Mouse (Mus musculus) right cerebral cortex, postnatal 10 days (tissue): ENCODE data around the gene Kpna3.

Experiments used
- DNase-seq, 2 experiments: peaks; one replicate each; pipeline ENCODE4 v3.0.0; 2021; ENCODE audit warnings: low spot score in 2 of 2

Kpna3 gene

DNA sequence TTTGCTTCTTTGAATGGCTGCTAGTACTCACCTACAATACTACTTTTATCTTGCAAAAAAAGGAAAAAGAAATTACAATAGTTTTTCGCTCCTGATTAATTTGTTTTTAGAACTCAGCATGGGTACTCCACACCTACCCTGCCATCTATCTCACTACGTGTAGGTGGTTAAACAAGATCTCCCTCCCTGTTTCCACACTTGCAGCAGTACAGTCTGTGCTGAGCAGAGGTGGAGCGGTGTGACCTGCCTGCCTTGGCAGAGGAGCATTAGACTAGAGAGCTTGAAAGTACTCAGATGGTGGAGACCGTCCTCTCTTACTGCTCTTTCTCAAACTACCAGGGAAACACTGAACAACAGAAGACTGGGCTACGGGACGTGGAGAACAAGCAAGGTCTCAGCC lies 44.9 kb downstream of the Kpna3 start:
- DNase-seq: no peak

DNA sequence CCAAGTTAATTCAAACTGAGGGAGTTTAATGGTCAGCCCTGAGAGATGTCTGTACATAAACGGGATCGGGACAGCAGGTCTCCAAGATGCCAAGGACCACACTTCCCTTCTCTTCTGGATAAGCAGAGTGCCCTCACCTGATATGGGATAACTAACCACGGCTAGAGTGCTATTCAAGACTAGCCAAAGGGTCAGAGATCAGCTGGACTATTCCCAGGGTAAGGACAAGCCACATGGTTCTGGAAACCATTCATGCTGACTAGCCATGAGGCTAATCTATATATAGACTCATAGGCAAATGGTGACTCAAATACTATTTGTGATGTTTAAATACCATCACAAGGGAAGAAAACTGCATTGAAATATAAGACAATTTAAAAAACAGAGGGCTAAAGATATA lies 49.1 kb downstream of the Kpna3 start:
- DNase-seq: no peak

DNA sequence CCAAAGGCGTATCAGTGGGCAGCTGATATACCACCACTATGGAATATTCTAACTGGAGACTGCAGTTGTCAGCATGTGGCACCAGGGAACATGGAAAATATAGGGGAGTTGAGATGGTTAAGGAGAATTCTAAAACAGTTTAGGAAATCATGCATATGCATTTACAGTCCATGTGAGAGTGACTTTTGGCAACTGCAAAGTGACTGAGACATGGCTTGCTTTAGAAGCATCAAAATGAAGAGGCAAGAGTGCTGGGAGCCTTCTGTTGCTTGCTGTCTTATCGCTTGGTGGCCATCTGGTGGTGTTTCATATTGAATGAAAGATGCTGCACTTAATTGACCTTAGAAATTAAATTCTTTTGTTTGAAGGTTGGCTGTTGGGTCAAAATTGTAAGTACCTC lies 72.4 kb downstream of the Kpna3 start:
- DNase-seq: no peak

DNA sequence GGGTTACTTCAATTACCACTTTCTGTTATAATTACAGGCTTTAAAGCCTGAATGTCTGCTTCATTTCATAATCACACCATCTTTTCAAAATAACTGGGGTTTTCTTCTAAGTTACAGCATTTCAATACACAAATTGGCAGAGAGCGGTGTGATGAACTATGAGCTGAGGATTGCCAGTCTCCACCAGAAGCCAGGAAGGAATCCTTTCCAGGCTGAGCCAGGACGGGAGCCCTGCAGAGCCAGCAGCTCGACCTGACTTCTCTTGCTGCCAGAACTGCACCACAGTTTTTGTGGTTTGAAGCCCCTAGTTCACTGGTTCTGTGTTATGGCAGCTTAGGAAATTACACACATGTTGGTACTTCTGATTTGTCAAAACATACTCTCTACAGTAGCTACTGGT lies 75.0 kb downstream of the Kpna3 start:
- no peak for DNase-seq

DNA sequence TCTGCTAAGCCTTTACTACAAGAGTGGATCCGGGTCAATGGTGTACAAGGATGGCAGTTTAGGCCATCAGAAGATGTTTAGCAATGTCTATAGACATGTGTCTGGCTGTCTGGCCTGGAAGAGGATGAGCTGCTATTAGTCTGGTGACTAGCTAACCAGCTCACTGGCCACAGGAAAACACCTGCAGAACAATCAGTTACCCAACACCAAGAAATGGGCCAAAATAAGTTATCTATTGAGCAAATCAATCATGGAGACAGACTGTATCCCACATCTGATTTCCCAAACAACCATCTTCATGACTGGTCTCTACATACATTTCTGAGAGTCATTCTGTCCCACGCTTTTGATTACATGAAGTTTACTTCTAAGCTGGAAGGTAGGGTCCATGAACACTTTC lies 75.9 kb downstream of the Kpna3 start:
- no peak for DNase-seq

DNA sequence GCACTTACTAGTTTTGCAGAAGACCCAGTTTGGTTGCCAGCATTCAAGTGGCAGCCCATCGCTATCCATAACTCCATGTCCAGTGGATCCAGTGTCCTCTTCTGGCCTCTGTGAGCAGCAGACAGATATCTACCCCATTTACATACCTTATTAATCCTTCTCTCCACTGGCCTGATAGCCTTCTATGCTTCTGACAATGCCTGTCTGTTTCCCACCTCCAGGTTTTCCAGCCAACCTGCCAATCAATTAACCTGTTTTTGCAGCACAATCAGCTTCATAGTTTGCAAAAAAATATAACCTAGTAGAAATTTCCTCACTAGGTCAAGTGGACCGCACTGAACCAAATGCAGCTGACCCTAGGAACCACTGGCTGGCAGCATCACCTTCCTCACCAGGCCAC lies 77.4 kb downstream of the Kpna3 start:
- no peak for DNase-seq

DNA sequence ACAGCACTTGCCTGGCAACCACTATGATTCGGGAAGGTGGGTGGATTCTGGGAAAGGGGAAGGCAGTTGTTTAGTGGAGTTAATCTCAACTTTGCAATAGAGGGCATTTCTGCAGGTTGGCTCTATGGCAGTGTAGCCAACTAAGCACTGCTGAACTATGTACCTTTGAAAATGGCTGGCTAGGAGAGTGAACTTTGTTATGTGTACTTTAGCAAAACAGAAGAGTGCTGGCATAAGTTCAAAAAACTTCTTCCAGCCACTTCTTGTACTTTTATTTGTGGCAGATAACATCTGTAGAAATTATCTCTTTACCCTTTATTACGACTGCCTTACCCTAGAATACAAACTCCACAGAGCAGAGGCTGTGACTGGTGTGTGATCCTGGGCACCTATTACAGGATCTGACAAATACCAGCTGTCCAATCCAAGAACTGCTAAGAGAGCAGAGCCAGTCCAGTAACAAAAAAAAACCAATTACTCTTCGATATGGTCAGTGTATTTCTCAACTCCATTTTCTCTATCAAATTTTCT lies 78.6 kb downstream of the Kpna3 start:
- DNase-seq: no peak

DNA sequence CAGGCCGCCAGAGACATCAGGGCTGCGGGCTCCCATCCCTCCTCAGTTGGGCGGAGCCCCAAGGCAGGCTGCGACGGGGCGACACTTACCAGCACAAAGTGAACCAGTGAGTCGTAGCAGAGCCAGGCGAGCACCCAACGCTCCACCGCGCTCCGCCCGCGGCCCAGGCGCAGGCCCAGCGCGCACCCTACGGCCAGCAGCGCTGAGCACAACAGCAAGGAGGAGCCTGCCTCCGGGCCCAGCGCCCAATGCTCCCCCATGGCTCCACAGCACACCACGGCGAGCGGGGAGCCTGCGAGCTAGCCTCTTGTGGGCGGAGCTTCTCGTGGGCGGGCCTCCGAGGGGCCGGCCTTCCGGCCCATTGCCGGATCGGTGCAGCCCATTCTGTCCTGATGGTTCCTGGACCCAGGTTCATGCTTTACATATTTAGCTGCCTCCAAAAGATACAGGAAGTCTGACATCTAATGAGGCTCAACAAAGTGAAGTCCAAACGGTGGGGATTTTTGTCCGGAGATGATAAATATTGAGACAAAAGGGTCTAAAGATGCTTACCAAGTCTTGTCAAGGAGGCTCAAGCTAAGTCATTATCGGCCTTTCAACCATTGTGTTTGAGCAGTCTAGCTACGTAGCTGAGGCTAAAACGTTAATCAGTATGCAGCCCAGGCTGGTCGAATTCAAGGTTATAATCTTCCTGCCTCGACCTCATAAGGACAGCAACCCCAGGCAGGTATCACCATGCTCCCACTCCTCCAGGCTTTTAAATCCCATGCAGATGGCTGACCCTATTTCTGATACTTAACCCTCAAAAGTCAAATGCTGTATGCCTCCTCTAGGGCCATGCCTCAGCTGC lies 79.3 kb downstream of the Kpna3 start, which contains the start of gene Ebpl:
Ebpl (minus strand) TSS at position 309 of the 850 bp plus-strand sequence.
- peak; percentile 93 for DNase-seq

DNA sequence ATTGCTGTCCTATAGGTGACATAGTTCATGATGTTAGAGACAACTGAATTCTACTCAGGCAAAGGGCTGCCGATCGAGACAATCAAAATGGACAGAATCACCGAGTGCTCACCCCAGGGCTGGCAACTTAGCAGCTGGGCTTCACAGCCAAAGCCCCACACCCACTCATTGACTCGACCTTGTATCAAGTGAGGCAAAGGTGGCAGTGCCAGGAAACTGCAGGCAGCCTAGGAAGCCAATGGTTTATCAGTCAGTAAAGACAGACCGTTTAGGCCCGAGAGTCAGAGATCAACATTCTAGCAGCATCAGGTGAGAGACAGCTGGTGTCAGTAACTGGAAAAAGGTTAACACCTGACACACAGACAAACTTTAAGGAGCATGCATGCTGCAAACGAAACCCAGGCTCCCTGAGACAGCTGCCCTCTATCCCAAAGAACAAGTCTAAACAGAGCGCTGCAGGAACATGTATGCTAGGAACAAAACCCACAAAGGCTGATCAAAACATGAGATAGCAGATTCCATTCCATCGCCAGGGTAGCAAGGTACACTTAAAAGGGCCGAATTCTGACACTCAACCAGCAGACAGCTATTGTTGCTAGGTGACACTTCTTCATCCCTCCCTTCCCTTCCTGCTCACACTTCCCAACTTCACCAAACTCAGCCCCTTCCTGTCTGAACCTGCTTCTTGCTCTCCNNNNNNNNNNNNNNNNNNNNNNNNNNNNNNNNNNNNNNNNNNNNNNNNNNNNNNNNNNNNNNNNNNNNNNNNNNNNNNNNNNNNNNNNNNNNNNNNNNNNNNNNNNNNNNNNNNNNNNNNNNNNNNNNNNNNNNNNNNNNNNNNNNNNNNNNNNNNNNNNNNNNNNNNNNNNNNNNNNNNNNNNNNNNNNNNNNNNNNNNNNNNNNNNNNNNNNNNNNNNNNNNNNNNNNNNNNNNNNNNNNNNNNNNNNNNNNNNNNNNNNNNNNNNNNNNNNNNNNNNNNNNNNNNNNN lies 85.1 kb downstream of the Kpna3 start:
- DNase-seq: no peak

DNA sequence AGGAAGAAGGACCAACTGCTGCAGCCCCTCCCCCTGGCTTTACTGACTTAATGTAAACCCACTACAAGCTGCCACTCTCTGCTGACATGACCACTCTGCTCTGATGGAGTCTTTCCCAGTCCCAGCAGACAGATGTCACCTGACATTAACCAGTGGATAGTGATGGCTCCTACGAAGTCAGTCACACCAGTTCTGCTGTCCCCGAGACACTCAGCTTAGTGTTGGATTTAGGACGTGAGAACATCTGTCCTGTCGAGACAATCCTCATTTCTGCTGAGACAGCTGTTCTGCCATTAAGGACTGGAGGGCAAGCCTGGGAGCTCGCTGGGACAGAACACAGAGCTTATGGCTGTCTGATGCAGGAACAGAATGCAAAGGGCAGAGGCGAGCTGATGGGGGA lies 88.9 kb downstream of the Kpna3 start:
- DNase-seq: no peak

DNA sequence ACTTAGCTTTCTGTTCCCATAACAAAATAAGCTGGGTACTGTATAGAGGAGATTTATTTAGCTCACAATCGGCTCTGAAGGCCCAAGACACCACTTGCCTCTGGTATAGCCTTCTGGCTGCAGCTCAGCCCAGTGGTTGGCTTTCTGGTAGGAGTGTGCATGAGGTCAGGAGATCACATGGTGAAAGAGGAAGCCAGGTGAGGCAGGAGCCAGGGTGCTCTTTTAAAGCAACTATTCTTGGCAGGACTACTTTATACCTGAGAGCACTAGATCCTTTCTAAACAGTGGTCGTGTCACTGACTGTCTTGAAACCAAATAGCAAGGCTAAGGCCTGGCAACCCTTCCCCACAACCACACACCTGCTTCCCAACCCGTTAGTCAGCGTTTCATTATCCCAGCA lies 89.8 kb downstream of the Kpna3 start:
- no peak for DNase-seq

DNA sequence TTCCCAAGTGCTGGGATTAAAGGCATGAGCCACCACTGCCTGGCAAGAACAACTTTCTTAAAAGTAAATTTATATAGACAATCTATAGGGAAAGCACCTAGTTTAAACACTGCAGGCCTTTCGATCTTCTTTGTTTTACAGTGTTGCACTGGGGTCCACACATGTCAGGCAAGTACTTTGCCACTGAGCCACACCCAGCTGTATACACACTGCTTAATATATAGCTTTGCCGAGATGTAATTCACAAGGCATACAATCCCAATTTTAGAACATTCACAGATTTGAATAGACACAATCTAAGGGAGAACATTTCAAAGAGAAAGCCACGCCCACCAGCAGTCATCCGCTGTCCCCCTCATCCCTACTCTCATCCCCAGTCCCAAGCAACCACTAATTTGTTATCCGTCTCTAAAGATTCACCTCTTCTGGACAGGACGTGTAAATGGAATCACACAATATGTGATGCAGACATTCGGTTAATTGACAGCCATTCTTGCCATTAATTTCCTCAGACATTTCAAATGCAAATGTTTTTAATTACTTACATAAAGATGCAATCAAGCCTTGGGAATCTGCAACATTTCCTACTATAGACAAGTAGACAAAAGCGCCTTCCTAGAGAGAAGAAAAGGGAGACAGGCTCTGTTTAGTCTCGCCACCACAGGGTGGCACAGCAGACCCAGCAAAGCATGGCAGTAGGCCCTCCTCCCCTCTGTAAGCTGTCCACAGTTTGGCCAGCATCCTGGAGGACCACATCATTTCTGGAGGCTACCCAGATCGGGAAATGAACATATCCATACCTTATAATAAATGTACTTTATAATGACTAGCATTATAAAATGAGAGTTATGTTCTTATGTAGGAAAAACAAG lies 92.6 kb downstream of the Kpna3 start:
- DNase-seq: peak; percentile 71 to 73

DNA sequence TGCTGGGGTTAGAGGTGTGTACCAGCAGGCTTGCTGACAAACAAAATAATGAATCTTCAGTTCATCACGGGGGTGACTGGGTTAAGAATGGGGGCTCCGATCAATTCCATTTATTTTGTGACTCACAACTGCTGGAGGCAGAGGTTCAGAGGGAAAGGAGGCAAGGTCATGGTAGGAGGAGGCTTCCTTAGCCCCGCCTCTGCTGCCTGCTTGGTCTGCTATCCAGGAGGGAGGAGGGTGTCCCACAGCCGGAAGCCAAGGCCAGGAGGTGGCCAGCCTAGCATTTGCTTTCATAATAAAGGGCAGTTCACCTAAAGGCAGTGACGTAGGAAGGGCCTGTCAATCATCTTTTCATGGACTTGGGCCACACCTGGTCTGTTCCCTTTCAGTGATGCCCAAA lies 95.1 kb downstream of the Kpna3 start:
- DNase-seq: no peak

DNA sequence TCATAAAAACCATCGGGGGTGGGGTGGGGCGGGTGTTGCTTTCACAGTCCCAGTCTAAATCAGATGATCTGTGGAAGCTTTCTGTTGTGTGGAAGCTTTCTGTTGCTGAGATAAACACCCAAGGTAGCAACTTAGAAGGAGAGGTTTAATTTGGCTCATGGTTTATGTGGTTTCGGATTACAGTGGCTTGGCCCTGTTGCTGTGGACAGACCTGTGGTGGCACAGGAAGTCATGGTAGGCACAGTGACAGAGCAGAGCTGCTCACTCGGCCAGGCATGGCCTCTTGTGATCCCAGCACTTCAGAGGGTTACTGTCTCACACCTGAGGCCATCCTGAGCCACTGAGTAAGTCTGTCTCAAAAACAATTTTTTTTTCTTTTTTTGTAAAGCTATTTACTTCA lies 100.3 kb downstream of the Kpna3 start:
- DNase-seq: no peak

DNA sequence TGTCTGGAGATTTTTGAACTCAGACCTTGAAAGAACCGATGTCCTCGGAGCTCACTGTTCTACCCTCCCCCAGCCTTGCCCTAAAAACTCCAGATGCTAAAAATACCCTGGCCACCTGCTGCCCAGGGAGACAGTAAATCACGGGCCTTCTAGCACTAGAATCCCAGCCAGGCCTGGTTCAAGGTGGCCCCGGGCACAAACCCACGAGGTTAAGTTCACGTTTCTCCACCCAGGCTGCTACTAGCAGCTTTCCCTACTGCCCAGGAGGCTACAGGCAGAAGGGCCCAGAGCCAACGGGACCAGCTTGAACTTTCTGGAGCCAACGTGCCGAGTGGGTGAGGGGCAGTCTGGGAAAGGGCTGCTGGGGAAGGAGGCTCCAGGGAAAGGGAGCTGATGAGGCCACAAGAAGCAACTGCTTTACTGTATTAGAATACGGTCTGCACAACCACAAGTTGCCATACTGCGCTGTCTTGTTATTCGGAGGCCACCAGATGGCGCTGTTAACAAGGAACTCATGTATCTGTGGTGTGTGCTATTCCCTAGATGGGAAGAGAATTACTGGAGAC lies 108.6 kb downstream of the Kpna3 start:
- peak; percentile 84 to 94 for DNase-seq

DNA sequence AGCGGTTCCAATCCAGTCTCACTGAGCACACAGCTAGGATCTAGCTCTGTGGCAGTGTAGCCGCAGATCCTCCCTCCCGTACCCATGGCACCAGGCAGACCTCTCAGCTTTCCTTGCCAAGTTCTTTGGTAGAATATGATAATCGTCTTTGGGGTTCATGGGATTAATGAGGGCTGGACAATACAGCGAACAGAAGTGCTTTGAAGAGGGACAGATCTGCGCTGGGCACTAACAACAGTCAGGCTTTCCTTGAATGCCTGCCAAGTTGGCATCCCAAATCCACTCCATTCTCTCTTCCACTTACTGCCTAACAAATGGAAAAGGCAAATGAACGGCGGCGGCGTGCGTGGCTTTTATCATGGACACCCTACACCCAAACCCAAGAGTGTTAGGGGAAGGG lies 109.1 kb downstream of the Kpna3 start:
- DNase-seq: peak; percentile 83 to 87

DNA sequence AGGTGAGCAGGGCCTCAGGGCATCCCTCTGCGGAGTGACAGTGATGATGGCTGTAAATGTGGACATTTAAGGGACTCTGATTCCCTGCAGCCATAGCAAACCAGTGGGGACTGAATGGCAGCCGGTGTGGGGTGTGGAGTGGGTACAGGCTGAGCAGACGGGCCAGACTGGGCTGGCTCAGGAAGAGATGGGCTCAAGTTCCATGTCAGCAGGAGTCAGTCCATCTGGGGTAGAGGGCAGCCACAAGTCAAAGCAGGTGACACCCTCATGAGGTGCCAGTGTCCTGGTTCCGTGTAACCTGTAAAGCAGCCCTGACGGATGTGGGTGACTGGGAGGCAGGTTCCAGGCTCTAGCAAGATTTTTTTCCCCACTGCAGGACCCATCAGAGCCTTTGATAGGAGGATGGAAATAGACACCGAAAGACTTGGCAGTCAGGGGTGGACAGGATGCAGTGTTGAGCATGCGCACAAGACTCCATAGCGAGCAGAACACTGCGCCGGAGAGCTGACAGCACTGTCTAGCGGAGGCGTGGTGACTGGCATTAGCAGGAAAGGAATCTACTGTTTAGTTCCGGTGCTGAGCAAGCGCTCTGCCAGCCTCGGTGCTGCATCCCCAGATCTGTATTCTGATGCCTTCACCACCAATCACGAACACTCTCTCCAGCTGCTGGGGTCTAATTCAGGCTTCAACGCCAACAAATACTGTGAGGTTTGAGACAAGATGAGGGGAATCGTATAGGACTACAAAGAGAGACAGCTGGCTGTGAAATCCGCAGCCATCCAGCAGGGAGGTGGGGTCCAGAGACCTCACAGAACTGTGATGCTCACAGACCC lies 111.8 kb downstream of the Kpna3 start:
- peak; percentile 93 to 96 for DNase-seq

DNA sequence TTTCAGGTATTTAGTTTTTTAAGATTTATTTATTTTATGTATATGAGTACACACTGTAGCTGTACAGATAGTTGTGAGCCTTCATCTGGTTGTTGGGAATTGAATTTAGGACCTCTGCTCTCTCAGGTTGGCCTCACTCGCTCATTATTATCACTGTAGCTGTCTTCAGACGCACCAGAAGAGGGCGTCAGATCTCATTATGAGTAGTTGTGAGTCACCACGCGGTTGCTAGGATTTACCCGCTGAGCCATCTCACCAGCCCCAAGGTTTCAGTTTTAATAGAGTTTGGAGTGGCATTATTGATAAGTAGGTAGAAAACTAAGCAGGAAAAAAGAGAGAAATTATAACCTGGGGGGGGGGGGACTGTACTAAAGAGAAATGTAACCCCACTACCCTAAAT lies 112.7 kb downstream of the Kpna3 start:
- DNase-seq: peak in 1 of 2 experiments; percentile 40

DNA sequence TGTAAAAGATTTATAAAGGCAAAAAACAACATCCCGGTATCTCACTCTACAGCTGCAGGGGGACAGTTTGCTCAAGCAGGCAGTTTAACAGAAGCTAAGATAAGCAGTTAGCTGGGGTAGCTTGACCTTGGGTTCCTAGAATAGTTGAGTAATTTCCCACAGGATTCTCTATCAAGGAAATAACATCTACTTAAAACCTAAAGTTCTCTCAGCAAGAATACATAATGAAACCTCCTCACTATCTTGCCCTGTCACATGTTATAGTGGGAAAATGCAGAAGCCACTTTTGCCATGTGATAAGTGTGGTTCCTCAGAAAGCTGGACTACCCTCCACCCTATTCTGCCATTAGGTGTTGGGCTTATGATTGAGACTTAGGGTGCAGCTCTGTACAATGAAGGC lies 116.9 kb downstream of the Kpna3 start:
- DNase-seq: no peak

DNA sequence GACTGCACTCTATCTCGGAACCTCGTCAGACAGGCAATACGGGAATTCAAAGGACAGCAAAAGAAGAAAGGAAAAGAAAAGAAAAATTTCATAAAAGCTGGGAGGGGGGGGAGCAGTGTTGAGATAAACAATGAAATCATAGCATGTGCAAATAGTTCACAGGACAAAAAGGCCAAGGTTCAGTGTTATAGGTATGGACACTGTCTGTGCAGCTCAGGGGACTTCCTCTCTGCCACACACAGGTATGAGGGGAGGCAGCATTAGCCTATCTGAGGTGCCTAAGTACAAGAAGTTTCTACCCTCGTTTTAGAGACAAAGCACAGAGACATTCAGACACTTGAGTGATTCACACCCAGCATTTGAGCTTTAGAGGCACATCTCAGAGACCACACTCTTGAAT lies 118.5 kb downstream of the Kpna3 start:
- no peak for DNase-seq
